Comparison of ENCODE assay signal across 8 mouse cellular contexts in the genomic region with DNA sequence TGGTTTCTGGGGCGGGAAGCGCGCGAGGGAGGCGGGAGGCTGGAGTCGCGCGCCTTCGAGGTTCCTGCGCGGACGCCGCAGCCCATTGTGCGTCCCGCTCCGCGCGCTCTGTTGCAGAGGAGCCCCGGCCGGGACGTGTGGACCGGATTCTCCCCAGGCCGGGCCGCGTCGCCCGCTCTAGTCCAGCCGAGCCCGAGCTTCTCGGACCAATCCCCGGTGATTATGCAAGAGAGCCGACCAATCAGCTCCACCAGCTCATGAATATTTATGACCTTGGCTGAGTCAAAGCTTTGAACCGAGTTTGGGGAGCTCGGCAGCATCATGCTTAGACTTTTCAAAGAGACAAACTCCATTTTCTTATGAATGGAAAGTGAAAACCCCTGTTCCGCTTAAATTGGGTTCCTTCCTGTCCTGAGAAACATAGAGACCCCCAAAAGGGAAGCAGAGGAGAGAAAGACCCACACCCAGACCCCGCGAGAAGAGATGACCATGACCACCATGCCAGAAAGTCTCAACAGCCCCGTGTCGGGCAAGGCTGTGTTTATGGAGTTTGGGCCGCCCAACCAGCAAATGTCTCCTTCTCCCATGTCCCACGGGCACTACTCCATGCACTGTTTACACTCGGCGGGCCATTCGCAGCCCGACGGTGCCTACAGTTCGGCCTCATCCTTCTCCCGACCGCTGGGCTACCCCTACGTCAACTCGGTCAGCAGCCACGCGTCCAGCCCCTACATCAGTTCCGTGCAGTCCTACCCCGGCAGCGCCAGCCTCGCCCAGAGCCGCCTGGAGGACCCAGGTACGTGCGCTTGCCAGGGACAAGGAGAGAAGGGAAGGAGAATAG. TPM values are rescaled to one million over a fixed set of nuclear protein-coding genes. Genes with fewer than 3 reads are reported as not detected.
DNase-seq lines count a peak whose midpoint lies in the region; ATAC-seq and TF ChIP-seq lines count a peak whose summit lies in the region.

No protein-coding gene starts in this region.

- H3K4me2 ChIP-seq in hindbrain, embryonic 12.5 days (replicated peaks): peak overlapping the region; percentile 76
- H3K4me2 ChIP-seq in limb, embryonic 11.5 days (ENCODE audit: low read depth, severe bottlenecking): peak overlapping the region; percentile 93
- H3K4me2 ChIP-seq in midbrain, embryonic 11.5 days: peak overlapping the region; percentile 67
- peak overlapping the region; percentile 68 for H3K4me2 ChIP-seq in stomach, postnatal 0 days (replicated peaks; ENCODE audit: low read depth)

- peak overlapping the region; percentile 57; the same call in 1 of the 2 replicates for H3K27ac ChIP-seq in hindbrain, embryonic 12.5 days
- no peak overlapping the region for H3K27ac ChIP-seq in limb, embryonic 11.5 days (replicated peaks; ENCODE audit: low read depth, low read length)
- no peak overlapping the region; the same call in 1 of the 2 replicates for H3K27ac ChIP-seq in midbrain, embryonic 11.5 days (ENCODE audit: low read depth, low read length)
- H3K27ac ChIP-seq in stomach, postnatal 0 days (replicated peaks): no peak overlapping the region; the same call in 1 of the 2 replicates

- H3K36me3 ChIP-seq in erythroblast, embryonic 14.5 days (ENCODE audit: control insufficient read depth): no peaks in the 10 kb centered on the region
- no peaks in the 10 kb centered on the region for H3K36me3 ChIP-seq in hindbrain, embryonic 12.5 days
- no peaks in the 10 kb centered on the region for H3K36me3 ChIP-seq in limb, embryonic 11.5 days (ENCODE audit: control insufficient read depth, insufficient read depth, low read length)
- H3K36me3 ChIP-seq in midbrain, embryonic 11.5 days (ENCODE audit: control insufficient read depth, insufficient read depth, low read length): no peaks in the 10 kb centered on the region
- no peaks in the 10 kb centered on the region for H3K36me3 ChIP-seq in stomach, postnatal 0 days (ENCODE audit: control insufficient read depth, insufficient read depth, low read length)

- no peak for ATAC-seq in erythroblast, adult 5-6 weeks (replicated peaks; ENCODE audit: low FRiP score, poor library complexity, severe bottlenecking)
- peak; percentile 93 for ATAC-seq in hindbrain, embryonic 12.5 days (ENCODE audit: low FRiP score)
- peak; percentile 85 for ATAC-seq in limb, embryonic 11.5 days (ENCODE audit: insufficient number of reproducible peaks, low FRiP score, low TSS enrichment, low read depth)
- peak; percentile 93 for ATAC-seq in midbrain, embryonic 11.5 days (ENCODE audit: low FRiP score)
- peak; percentile 87 for ATAC-seq in stomach, postnatal 0 days (ENCODE audit: low FRiP score, low TSS enrichment)

- no peak for TF ChIP-seq CTCF in stomach, postnatal 0 days (IDR thresholded peaks at IDR 0.05; ENCODE audit: low read depth)

- H3K9me3 ChIP-seq in erythroblast, embryonic 14.5 days (ENCODE audit: control insufficient read depth, low read length): peaks cover 23% of the 10 kb centered on the region; the same call in 1 of the 2 replicates
- no peaks in the 10 kb centered on the region for H3K9me3 ChIP-seq in hindbrain, embryonic 12.5 days (replicated peaks)
- no peaks in the 10 kb centered on the region for H3K9me3 ChIP-seq in limb, embryonic 11.5 days (ENCODE audit: control insufficient read depth, low read length)
- no peaks in the 10 kb centered on the region for H3K9me3 ChIP-seq in midbrain, embryonic 11.5 days (ENCODE audit: control insufficient read depth, low read length)
- no peaks in the 10 kb centered on the region for H3K9me3 ChIP-seq in stomach, postnatal 0 days (ENCODE audit: control insufficient read depth, low read length)

- DNase-seq in brain, adult 2 months (ENCODE audit: low read depth, low spot score): peak; percentile 87
- DNase-seq in frontal cortex, adult 2 months (ENCODE audit: extremely low spot score in 1 of 2, low spot score in 1 of 2): peak; percentile 50 to 74
- DNase-seq in limb, embryonic 11.5 days (ENCODE audit: low spot score): peak; percentile 84
- DNase-seq in midbrain, embryonic 11.5 days (ENCODE audit: low spot score, missing footprints): peak; percentile 95
- DNase-seq in stomach, postnatal 0 days (ENCODE audit: low spot score): peak; percentile 79

- H3K9ac ChIP-seq in hindbrain, embryonic 12.5 days: peak overlapping the region; percentile 44
- 0 out of 2 replicates have a peak overlapping the region, but pooled peaks have one; percentile 23 for H3K9ac ChIP-seq in limb, embryonic 11.5 days (ENCODE audit: low read length)
- H3K9ac ChIP-seq in midbrain, embryonic 11.5 days (ENCODE audit: low read length): peak overlapping the region; percentile 36; the same call in 1 of the 2 replicates
- H3K9ac ChIP-seq in stomach, postnatal 0 days (ENCODE audit: low read length): peak overlapping the region; percentile 47

- no peak for TF ChIP-seq EP300 in stomach, postnatal 0 days (optimal IDR thresholded peaks at IDR 0.05)

- under 1% methylated on average over 48 of the region's 60 CpGs for WGBS in hindbrain, embryonic 12.5 days
- under 1% methylated on average over 56 of the region's 60 CpGs for WGBS in limb, embryonic 11.5 days
- under 1% methylated on average over 60 of the region's 60 CpGs for WGBS in midbrain, embryonic 11.5 days
- 1% methylated on average over 60 of the region's 60 CpGs for WGBS in stomach, postnatal 0 days

- peak overlapping the region; percentile 57 for H3K4me3 ChIP-seq in erythroblast, embryonic 14.5 days (replicated peaks)
- H3K4me3 ChIP-seq in hindbrain, embryonic 12.5 days: peak overlapping the region; percentile 41
- peak overlapping the region; percentile 44 for H3K4me3 ChIP-seq in limb, embryonic 11.5 days (ENCODE audit: low read depth, low read length)
- H3K4me3 ChIP-seq in midbrain, embryonic 11.5 days (ENCODE audit: low read depth, low read length): peak overlapping the region; percentile 43
- peak overlapping the region; percentile 45 for H3K4me3 ChIP-seq in stomach, postnatal 0 days (ENCODE audit: low read depth, low read length)

- H3K4me1 ChIP-seq in erythroblast, embryonic 14.5 days (ENCODE audit: control insufficient read depth): peaks cover 23% of the 10 kb centered on the region
- peaks cover 14% of the 10 kb centered on the region for H3K4me1 ChIP-seq in hindbrain, embryonic 12.5 days
- H3K4me1 ChIP-seq in limb, embryonic 11.5 days (ENCODE audit: control insufficient read depth, insufficient read depth, low read length): peaks cover 13% of the 10 kb centered on the region
- peaks cover 8% of the 10 kb centered on the region for H3K4me1 ChIP-seq in midbrain, embryonic 11.5 days (ENCODE audit: control insufficient read depth, insufficient read depth, low read length)
- peaks cover 4% of the 10 kb centered on the region; the same call in 1 of the 2 replicates for H3K4me1 ChIP-seq in stomach, postnatal 0 days (replicated peaks; ENCODE audit: control insufficient read depth, insufficient read depth)

- peaks cover 100% of the 10 kb centered on the region for H3K27me3 ChIP-seq in erythroblast, embryonic 14.5 days (ENCODE audit: control insufficient read depth)
- peaks cover 99% of the 10 kb centered on the region for H3K27me3 ChIP-seq in hindbrain, embryonic 12.5 days
- peaks cover 93% of the 10 kb centered on the region for H3K27me3 ChIP-seq in limb, embryonic 11.5 days (ENCODE audit: control insufficient read depth, insufficient read depth, low read length)
- peaks cover 99% of the 10 kb centered on the region for H3K27me3 ChIP-seq in midbrain, embryonic 11.5 days (ENCODE audit: control insufficient read depth, insufficient read depth, low read length)
- H3K27me3 ChIP-seq in stomach, postnatal 0 days (ENCODE audit: control insufficient read depth, insufficient read depth, low read length): peaks cover 63% of the 10 kb centered on the region

RNA-seq across cellular contexts. Expression of a gene that starts 1.8 kb away (rescaled TPM):
- 0.01 and 0.07 TPM in 2 replicates for polyA plus RNA-seq in erythroblast, embryonic 14.5 days (2012)
- not detected in 2 replicates for total RNA-seq in erythroblast, adult 5-6 weeks (2015; ENCODE audit: low replicate concordance)
- total RNA-seq in erythroblast, adult 5-6 weeks (2017; ENCODE audit: low replicate concordance): not detected in 2 replicates
- polyA plus RNA-seq in frontal cortex, adult 2 months (2012; rRNA removed): 180 and 198 TPM in 2 replicates
- 8.3 and 10.1 TPM in 2 replicates for polyA plus RNA-seq in hindbrain, embryonic 12.5 days (2016; fragmentation: Nextera tagmentation; extraction: Ambion mirVana)
- 5.8 and 6.3 TPM in 2 replicates for polyA plus RNA-seq in limb, embryonic 11.5 days (2014; fragmentation: Nextera tagmentation; extraction: Ambion mirVana)
- 13.6 and 17.3 TPM in 2 replicates for polyA plus RNA-seq in midbrain, embryonic 11.5 days (2014; fragmentation: Nextera tagmentation; extraction: Ambion mirVana)
- 3.2 and 3.8 TPM in 2 replicates for polyA plus RNA-seq in stomach, postnatal 0 days (2015; fragmentation: Nextera tagmentation; extraction: Ambion mirVana)

RNA-seq across cellular contexts. Expression of a gene that starts 16.8 kb away (rescaled TPM):
- 0.01 TPM in 1 of 2 replicates, not detected in the other for polyA plus RNA-seq in erythroblast, embryonic 14.5 days (2012)
- not detected in 2 replicates for total RNA-seq in erythroblast, adult 5-6 weeks (2015; ENCODE audit: low replicate concordance)
- not detected in 2 replicates for total RNA-seq in erythroblast, adult 5-6 weeks (2017; ENCODE audit: low replicate concordance)
- 25.4 and 28.1 TPM in 2 replicates for polyA plus RNA-seq in frontal cortex, adult 2 months (2012; rRNA removed)
- polyA plus RNA-seq in hindbrain, embryonic 12.5 days (2016; fragmentation: Nextera tagmentation; extraction: Ambion mirVana): 4.7 and 5.3 TPM in 2 replicates
- 5.6 and 7.3 TPM in 2 replicates for polyA plus RNA-seq in limb, embryonic 11.5 days (2014; fragmentation: Nextera tagmentation; extraction: Ambion mirVana)
- polyA plus RNA-seq in midbrain, embryonic 11.5 days (2014; fragmentation: Nextera tagmentation; extraction: Ambion mirVana): 4.7 and 5.8 TPM in 2 replicates
- 1.3 TPM in 2 replicates for polyA plus RNA-seq in stomach, postnatal 0 days (2015; fragmentation: Nextera tagmentation; extraction: Ambion mirVana)
